In the genomic region with DNA sequence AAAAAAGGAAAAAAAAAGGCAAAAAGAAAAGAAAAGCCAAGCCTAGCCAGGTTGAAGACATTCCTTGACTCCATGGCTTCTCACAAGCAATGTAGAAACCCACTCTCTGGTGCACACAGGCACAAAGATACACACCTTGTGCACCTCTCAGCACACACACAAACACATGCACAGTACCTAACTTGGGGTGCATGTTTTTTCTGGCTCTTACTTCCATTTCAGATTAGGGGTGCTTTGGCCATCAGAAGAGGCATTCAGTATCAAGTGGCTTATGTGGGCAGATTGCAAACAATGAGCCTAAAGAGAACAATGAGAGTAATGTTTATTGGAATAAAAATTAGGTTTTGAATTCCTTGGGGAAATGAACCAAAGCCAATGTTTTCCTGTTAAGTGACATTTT, we compare ENCODE assay signal across 10 mouse cellular contexts.
DNase-seq lines count a peak whose midpoint lies in the region; ATAC-seq and TF ChIP-seq lines count a peak whose summit lies in the region.
"Had no signal": no experiment of that assay in that cellular context is flagged by ENCODE, and none has a peak within 500 bp of the region (broad histone marks: within the 10 kb centered on the region; RNA-seq: fewer than 3 reads in every experiment).

No protein-coding gene starts in this region.

- no peaks in the 10 kb centered on the region; the same call in 1 of the 2 replicates for H3K4me1 ChIP-seq in heart, embryonic 16.5 days (ENCODE audit: control insufficient read depth, insufficient read depth, low read length)
- peaks cover 25% of the 10 kb centered on the region for H3K4me1 ChIP-seq in embryonic facial prominence, embryonic 10.5 days
- peaks cover 3% of the 10 kb centered on the region; the same call in 1 of the 2 replicates for H3K4me1 ChIP-seq in forebrain, postnatal 0 days (ENCODE audit: insufficient read depth)
- H3K4me1 ChIP-seq in midbrain, embryonic 12.5 days = peaks cover 13% of the 10 kb centered on the region

- no peak overlapping the region; the same call in 1 of the 2 replicates for H3K9ac ChIP-seq in heart, embryonic 16.5 days (ENCODE audit: low read length)
- H3K9ac ChIP-seq in forebrain, postnatal 0 days = 0 out of 2 replicates have a peak overlapping the region, but pooled peaks have one; percentile 57
- no peak overlapping the region for H3K9ac ChIP-seq in midbrain, embryonic 12.5 days (replicated peaks)

- no peaks in the 10 kb centered on the region for H3K36me3 ChIP-seq in heart, embryonic 16.5 days (ENCODE audit: control insufficient read depth, insufficient read depth)
- no peaks in the 10 kb centered on the region for H3K36me3 ChIP-seq in embryonic facial prominence, embryonic 10.5 days (replicated peaks)
- no peaks in the 10 kb centered on the region for H3K36me3 ChIP-seq in forebrain, postnatal 0 days (ENCODE audit: insufficient read depth)
- no peaks in the 10 kb centered on the region for H3K36me3 ChIP-seq in midbrain, embryonic 12.5 days

- no peak for DNase-seq in heart, postnatal 25 days (ENCODE audit: low spot score)
- no peak for DNase-seq in embryonic facial prominence, embryonic 10.5 days (ENCODE audit: low spot score)
- DNase-seq in forebrain, postnatal 0 days = no peak
- no peak for DNase-seq in left cerebral cortex, postnatal 36 days (ENCODE audit: low spot score in 2 of 2)
- no peak for DNase-seq in thymus, postnatal 25 days
- DNase-seq in ovary, postnatal 36 days (ENCODE audit: low spot score) = no peak
- DNase-seq: gastrocnemius, postnatal 14 days; right cerebral cortex, postnatal 25 days had no signal

- H3K27me3 ChIP-seq in heart, embryonic 16.5 days (ENCODE audit: control insufficient read depth, insufficient read depth, low read length) = no peaks in the 10 kb centered on the region
- H3K27me3 ChIP-seq in embryonic facial prominence, embryonic 10.5 days (replicated peaks; ENCODE audit: low read depth, poor library complexity, severe bottlenecking) = no peaks in the 10 kb centered on the region
- H3K27me3 ChIP-seq in forebrain, postnatal 0 days (ENCODE audit: insufficient read depth, low read length) = no peaks in the 10 kb centered on the region
- H3K27me3 ChIP-seq in midbrain, embryonic 12.5 days = no peaks in the 10 kb centered on the region

- 0 out of 2 replicates have a peak, but pooled peaks cover under 1% of the 10 kb centered on the region for H3K9me3 ChIP-seq in heart, embryonic 16.5 days (replicated peaks; ENCODE audit: control insufficient read depth, low read length)
- H3K9me3 ChIP-seq in embryonic facial prominence, embryonic 10.5 days = no peaks in the 10 kb centered on the region
- H3K9me3 ChIP-seq in forebrain, postnatal 0 days (ENCODE audit: low read length) = no peaks in the 10 kb centered on the region
- no peaks in the 10 kb centered on the region for H3K9me3 ChIP-seq in midbrain, embryonic 12.5 days

- TF ChIP-seq CTCF in forebrain, postnatal 0 days (IDR thresholded peaks at IDR 0.05; ENCODE audit: low read depth) = no peak

- H3K4me2 ChIP-seq in heart, embryonic 16.5 days (ENCODE audit: low read depth, low read length) = peak overlapping the region; percentile 64; the same call in 1 of the 2 replicates
- H3K4me2 ChIP-seq in forebrain, postnatal 0 days (ENCODE audit: low read depth) = peak overlapping the region; percentile 60
- H3K4me2 ChIP-seq in midbrain, embryonic 12.5 days (replicated peaks) = peak overlapping the region; percentile 64

- intact Hi-C loops in heart, postnatal 25 days (cut with DNase I) = loop anchor here (10.0 kb wide), 1 partner anchor 191 kb away; no protein-coding TSS in a partner anchor
- intact Hi-C loops in left cerebral cortex, postnatal 36 days (cut with DNase I) = loop anchor here (10.0 kb wide), 1 partner anchor 171 kb away; no protein-coding TSS in a partner anchor

- no peak for ATAC-seq in heart, embryonic 16.5 days (replicated peaks; ENCODE audit: extremely low read depth, insufficient read depth, low FRiP score)
- no peak for ATAC-seq in forebrain, postnatal 0 days
- peak; percentile 23; the same call in 1 of the 2 replicates for ATAC-seq in midbrain, embryonic 12.5 days (ENCODE audit: low FRiP score, low read depth)

- H3K27ac ChIP-seq in heart, embryonic 16.5 days (ENCODE audit: low read length) = peak overlapping the region; percentile 96
- H3K27ac ChIP-seq in embryonic facial prominence, embryonic 10.5 days (replicated peaks) = peak overlapping the region; percentile 79
- peak overlapping the region; percentile 76 for H3K27ac ChIP-seq in forebrain, postnatal 0 days (ENCODE audit: low read depth, low read length)
- peak overlapping the region; percentile 70; the same call in 1 of the 2 replicates for H3K27ac ChIP-seq in midbrain, embryonic 12.5 days (replicated peaks)

- no peak overlapping the region for H3K4me3 ChIP-seq in heart, embryonic 16.5 days (ENCODE audit: low read length)
- peak overlapping the region; percentile 52 for H3K4me3 ChIP-seq in embryonic facial prominence, embryonic 10.5 days
- peak overlapping the region; percentile 45 for H3K4me3 ChIP-seq in forebrain, postnatal 0 days (ENCODE audit: low read depth, low read length)
- H3K4me3 ChIP-seq in midbrain, embryonic 12.5 days = peak overlapping the region; percentile 40
